Mouse (Mus musculus): ENCODE measurements around the gene Gmppb. TPM values are rescaled to one million over a fixed set of nuclear protein-coding genes. Genes with fewer than 3 reads are reported as not detected.
A peak's percentile ranks its signal among the peaks of the same experiment; 100 is the strongest.

Gmppb gene
- polyA plus RNA-seq, 1 experiment: 32.3 TPM

GRCm38 (mm10) chr9:108049561-108050251 lies 664 bp downstream of the Gmppb start:
- Histone ChIP-seq H3K27ac (ENCODE audit: insufficient read depth, low read length) (peak overlapping the region; percentile 4; the same call in 1 of the 2 replicates), H3K4me3 (ENCODE audit: insufficient read depth, low read length) (peak overlapping the region; percentile 72), H3K4me1 (ENCODE audit: control insufficient read depth, insufficient read depth, low read length) (0 out of 2 replicates have a peak, but pooled peaks cover 4% of the 10 kb centered on the region)
- no peak for TF ChIP-seq POLR2A (IDR thresholded peaks at IDR 0.05; ENCODE audit: low read depth, low read length)
- TF ChIP-seq CTCF (IDR thresholded peaks at IDR 0.05; ENCODE audit: borderline replicate concordance, insufficient read depth, low read length): no peak

GRCm38 (mm10) chr9:108051184-108051930 lies 2.3 kb downstream of the Gmppb start:
- Histone ChIP-seq H3K27ac (ENCODE audit: insufficient read depth, low read length) (no peak overlapping the region), H3K4me1 (ENCODE audit: control insufficient read depth, insufficient read depth, low read length) (0 out of 2 replicates have a peak, but pooled peaks cover 4% of the 10 kb centered on the region), H3K4me3 (ENCODE audit: insufficient read depth, low read length) (no peak overlapping the region)
- no peak for TF ChIP-seq CTCF (IDR thresholded peaks at IDR 0.05; ENCODE audit: borderline replicate concordance, insufficient read depth, low read length)
- TF ChIP-seq POLR2A (IDR thresholded peaks at IDR 0.05; ENCODE audit: low read depth, low read length): no peak; the same call in 1 of the 2 replicates

- TF ChIP-seq POLR2A (IDR thresholded peaks at IDR 0.05; ENCODE audit: low read depth, low read length) (no peak), CTCF (IDR thresholded peaks at IDR 0.05; ENCODE audit: borderline replicate concordance, insufficient read depth, low read length) (no peak)
- H3K4me1 ChIP-seq (ENCODE audit: control insufficient read depth, insufficient read depth, low read length): 0 out of 2 replicates have a peak, but pooled peaks cover 4% of the 10 kb centered on the region
- no peak overlapping the region for H3K4me3 ChIP-seq (ENCODE audit: insufficient read depth, low read length)
- H3K27ac ChIP-seq (ENCODE audit: insufficient read depth, low read length): no peak overlapping the region
Observed at GRCm38 (mm10) chr9:108051931-108052220, 2.8 kb downstream of the Gmppb start.

- TF ChIP-seq POLR2A (IDR thresholded peaks at IDR 0.05; ENCODE audit: low read depth, low read length) (no peak), CTCF (IDR thresholded peaks at IDR 0.05; ENCODE audit: borderline replicate concordance, insufficient read depth, low read length) (no peak)
- Histone ChIP-seq H3K4me1 (ENCODE audit: control insufficient read depth, insufficient read depth, low read length) (0 out of 2 replicates have a peak, but pooled peaks cover 4% of the 10 kb centered on the region), H3K27ac (ENCODE audit: insufficient read depth, low read length) (no peak overlapping the region), H3K4me3 (ENCODE audit: insufficient read depth, low read length) (no peak overlapping the region)
Observed at GRCm38 (mm10) chr9:108052411-108052810, 3.4 kb downstream of the Gmppb start.

- TF ChIP-seq CTCF (IDR thresholded peaks at IDR 0.05; ENCODE audit: borderline replicate concordance, insufficient read depth, low read length) (peak; percentile 45; the same call in 1 of the 2 replicates), POLR2A (IDR thresholded peaks at IDR 0.05; ENCODE audit: low read depth, low read length) (peak; percentile 58)
- Histone ChIP-seq H3K4me1 (ENCODE audit: control insufficient read depth, insufficient read depth, low read length) (0 out of 2 replicates have a peak, but pooled peaks cover 1% of the 10 kb centered on the region), H3K27ac (ENCODE audit: insufficient read depth, low read length) (no peak within 1 kb of the TSS), H3K4me3 (ENCODE audit: insufficient read depth, low read length) (no peak within 1 kb of the TSS)
Observed at GRCm38 (mm10) chr9:108052885-108053664, 4.0 kb downstream of the Gmppb start, which contains the start of gene Amigo3. Amigo3 (plus strand) TSS chr9:108053159.

GRCm38 (mm10) chr9:108053665-108054225 lies 4.7 kb downstream of the Gmppb start:
- TF ChIP-seq POLR2A (IDR thresholded peaks at IDR 0.05; ENCODE audit: low read depth, low read length): 0 out of 2 replicates have a peak, but pooled peaks have one; percentile 5
- no peak for TF ChIP-seq CTCF (IDR thresholded peaks at IDR 0.05; ENCODE audit: borderline replicate concordance, insufficient read depth, low read length)
- H3K27ac ChIP-seq (ENCODE audit: insufficient read depth, low read length): no peak overlapping the region
- no peaks in the 10 kb centered on the region for H3K4me1 ChIP-seq (ENCODE audit: control insufficient read depth, insufficient read depth, low read length)
- H3K4me3 ChIP-seq (ENCODE audit: insufficient read depth, low read length): no peak overlapping the region

GRCm38 (mm10) chr9:108054331-108055040 lies 5.4 kb downstream of the Gmppb start:
- Histone ChIP-seq H3K4me1 (ENCODE audit: control insufficient read depth, insufficient read depth, low read length) (no peaks in the 10 kb centered on the region), H3K27ac (ENCODE audit: insufficient read depth, low read length) (no peak overlapping the region), H3K4me3 (ENCODE audit: insufficient read depth, low read length) (no peak overlapping the region)
- TF ChIP-seq CTCF (IDR thresholded peaks at IDR 0.05; ENCODE audit: borderline replicate concordance, insufficient read depth, low read length) (no peak), POLR2A (IDR thresholded peaks at IDR 0.05; ENCODE audit: low read depth, low read length) (peak; percentile 14)

- Histone ChIP-seq H3K4me3 (ENCODE audit: insufficient read depth, low read length) (no peak overlapping the region), H3K4me1 (ENCODE audit: control insufficient read depth, insufficient read depth, low read length) (no peaks in the 10 kb centered on the region), H3K27ac (ENCODE audit: insufficient read depth, low read length) (no peak overlapping the region)
- TF ChIP-seq POLR2A (IDR thresholded peaks at IDR 0.05; ENCODE audit: low read depth, low read length) (no peak), CTCF (IDR thresholded peaks at IDR 0.05; ENCODE audit: borderline replicate concordance, insufficient read depth, low read length) (no peak)
Observed at GRCm38 (mm10) chr9:108055061-108055460, 6.0 kb downstream of the Gmppb start.

All from embryonic fibroblast, embryonic 13.5 days (primary cell).